Mouse (Mus musculus) urinary bladder, adult 2 months (tissue): ENCODE measurements around the gene Bst2. TPM values are rescaled to one million over a fixed set of nuclear protein-coding genes. Genes with fewer than 3 reads are reported as not detected.
"Not testable (repeated sequence)": the region's sequence is repeated elsewhere in the genome, so short reads cannot be mapped to it uniquely, and the experiment has no call there.

Experiments used
- DNase-seq: peaks from one replicate; pipeline ENCODE4 v3.0.0; 2022; ENCODE audit warnings: low spot score
- polyA plus RNA-seq: library from polyadenylated mRNA; depleted of rRNA; stranded (reverse); fragments of >200 nt; gene quantifications from 2 replicates; pipeline ENCODE4 v1.2.3, GENCODE M21; 2012

Gene Bst2
- polyA plus RNA-seq, 1 experiment: 110 TPM

DNA sequence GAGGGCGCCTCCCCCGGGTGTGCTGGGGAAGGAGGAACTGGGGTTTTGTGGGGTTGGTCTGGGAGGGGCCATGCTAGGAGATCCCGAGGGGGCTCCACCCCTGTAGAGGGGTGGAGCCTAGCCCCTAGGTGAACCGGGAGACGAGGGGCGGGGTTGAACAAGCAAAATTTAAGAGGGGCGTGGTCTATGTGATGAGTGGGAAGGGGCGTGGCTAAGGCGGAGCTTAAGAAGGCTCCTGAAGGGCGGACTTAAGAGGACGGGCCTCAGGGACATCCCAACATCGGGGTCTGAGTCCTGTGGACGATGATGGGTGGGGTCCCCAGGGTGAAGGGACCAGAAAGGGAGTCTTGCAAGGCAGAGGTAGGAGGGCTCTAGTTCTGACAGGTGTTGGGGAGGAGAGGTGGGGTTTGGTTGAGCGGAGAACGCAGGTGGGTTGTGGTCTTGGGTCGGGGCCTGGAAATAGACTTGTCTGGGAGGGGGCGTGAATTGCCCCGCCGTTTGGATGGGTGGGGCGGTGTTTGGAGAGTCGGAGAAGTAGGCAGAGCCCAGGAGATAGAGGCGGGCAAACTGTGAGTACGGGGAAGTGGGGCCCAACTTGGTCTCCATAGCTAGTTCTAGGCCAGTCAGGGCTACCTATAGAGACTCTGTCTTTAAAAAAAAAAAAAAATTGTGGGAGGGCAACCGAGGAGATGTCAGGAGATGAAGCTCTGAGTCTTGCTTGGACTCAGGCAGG, 21.9 kb upstream of the Bst2 start:
- DNase-seq: no peak

DNA sequence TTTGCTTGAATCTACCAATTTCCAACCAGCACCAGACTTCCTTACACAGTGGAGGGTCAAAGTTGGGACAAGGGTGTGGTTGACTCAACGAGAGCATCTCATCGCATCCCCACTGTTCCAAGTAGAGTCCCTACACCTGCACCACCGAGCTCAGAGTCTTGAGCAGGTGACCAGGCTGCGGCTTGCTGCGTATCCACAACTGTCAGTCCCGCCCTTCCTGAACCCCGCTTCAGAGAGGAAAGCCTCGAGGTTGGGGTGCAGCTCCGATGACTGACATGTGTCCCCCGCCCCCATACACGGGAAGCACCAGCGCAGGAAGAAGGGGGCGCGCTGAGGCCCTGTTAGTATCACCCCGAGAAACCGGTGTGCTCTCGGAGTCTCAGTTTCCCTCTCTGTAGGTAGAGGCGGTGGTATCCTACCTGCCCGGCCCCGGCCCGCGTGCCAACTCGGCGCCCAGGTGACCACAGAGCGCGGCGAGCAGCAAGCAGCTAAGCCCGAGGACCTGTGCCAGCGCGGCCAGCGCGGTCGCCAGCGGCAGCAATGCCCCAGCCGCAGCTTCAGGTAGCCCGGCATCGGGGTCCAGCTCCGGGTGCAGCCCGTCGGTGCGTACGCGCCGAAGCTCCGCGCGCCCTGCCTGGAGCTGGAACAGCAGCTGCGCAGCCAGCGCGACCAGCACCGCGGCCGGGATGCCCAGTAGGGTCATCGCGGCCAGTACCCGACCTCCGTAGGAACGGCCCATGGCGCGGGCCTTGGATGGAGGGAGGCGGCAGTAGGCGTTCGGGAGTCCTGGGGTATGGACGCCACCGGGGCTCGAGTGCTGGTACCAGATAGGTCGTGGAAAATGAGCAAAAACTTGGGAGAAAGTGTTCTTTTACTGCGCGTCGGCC, 21.1 kb upstream of the Bst2 start, which contains the start of gene Tmem221:
Gene Tmem221, minus strand, starts transcription at position 801 of the 887 bp plus-strand sequence.
- no peak for DNase-seq

DNA sequence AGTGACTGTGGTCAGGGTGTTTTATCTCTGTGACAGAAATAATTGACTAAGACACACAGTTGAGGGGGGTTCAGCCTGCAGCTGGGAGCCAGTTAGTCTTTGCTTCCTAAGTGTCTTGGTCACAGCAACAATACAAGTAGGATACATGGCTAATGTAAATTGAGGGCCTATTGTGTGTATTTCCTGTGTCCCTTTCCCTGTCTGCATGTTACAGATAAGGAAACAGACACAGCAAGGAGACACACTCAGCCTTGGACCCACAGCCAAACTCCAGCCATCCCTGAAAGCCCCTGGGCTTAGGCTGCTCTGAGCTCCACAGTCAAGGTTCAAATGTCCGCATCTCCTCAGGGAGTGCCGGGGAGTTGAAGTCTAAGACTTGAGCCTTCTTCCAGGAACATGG, 17.4 kb upstream of the Bst2 start:
- DNase-seq: no peak

DNA sequence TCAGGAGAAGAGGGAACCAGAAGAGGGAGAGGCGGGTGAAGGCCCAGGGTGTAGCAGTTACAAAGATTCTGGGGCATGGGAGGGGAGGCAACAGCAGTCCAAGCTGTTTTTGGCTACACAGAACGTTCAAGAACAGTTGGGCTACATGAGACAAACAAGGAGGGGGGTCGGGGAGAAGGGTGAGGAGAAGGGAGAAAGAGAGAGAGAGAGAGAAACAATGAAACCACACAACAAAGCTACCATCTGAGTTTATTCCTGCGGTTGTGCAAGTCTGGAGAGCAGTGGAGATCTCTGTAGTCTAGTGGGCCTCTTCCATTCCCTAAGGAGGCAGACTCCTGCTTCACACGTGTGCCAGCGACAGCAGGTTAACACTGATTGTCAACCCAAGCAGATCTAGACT, 16.7 kb upstream of the Bst2 start:
- DNase-seq: no peak

DNA sequence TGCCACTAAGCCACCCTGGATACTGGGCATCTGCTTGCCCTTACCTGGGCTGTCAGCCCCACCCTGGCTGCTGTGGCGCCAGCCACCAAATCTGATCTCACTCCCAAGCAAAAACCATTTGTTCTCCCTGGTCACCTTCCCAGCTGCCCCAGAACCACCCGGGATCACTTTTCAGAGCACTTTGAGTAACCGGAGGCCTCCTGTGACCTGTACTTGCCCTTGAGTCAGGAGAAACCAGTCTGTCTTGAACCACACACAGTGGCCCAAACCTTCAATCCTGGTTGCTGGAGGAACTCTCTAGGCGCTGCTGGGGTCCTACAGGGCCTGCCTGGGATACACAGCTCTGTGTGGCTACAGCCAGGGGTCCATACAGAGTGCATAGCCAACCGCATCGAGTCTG, 15.5 kb upstream of the Bst2 start:
- DNase-seq: no peak

DNA sequence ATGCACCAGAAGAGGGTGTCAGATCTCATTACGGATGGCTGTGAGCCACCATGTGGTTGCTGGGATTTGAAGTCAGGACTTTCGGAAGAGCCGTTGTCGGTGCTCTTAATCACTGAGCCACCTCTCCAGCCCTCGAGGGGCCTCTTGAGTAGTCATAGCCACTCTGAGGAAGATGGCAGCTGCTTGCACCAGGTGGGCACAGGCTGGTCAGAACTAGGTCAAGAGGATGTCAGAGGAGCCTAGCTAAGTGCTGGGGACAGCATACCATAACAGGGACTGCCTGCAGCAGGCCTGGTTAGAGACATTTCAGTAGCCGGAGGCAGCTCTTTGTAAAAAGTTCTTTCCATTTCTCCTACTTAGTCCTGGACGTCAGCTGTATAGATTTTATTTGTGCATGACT, 13.5 kb upstream of the Bst2 start:
- DNase-seq: no peak

DNA sequence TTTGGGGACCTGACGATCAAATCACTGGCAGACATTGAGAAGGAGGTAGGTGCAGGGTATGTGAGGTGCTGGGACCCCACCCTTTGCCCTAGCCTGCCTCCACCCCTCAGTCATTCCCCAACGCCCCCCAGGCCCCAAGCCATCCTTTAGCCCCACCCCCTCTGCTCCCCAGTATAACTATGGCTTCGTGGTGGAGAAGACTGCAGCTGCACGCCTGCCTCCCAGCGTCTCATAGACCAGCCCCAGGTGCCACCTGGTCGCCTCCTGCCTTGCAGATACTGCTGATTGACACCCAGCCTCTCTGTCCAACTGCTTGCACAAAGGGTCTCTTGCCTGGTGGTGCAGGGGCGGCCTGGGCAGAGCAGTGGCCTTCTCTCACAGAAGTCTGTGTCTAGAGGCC, 10.3 kb upstream of the Bst2 start:
- DNase-seq: no peak

DNA sequence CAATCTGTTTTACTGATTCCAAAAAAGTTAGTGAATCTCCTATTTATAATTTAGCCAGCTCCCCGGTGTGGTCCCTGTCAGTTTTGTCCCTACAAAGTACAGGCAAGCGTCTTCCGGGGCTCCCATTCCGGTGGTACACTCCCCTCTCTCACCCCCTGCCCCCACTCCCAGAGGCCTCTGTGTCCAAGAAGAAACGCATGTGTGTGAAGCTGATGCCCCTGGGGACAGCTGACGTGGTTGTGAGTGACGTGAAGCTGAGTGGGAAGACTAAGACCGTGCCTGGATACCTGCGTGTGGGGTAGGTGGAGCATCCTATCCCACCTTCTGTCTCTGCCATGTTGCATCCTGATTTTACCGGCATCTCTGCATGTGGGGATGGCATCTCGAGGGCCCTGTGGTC, 7.8 kb upstream of the Bst2 start:
- no peak for DNase-seq

DNA sequence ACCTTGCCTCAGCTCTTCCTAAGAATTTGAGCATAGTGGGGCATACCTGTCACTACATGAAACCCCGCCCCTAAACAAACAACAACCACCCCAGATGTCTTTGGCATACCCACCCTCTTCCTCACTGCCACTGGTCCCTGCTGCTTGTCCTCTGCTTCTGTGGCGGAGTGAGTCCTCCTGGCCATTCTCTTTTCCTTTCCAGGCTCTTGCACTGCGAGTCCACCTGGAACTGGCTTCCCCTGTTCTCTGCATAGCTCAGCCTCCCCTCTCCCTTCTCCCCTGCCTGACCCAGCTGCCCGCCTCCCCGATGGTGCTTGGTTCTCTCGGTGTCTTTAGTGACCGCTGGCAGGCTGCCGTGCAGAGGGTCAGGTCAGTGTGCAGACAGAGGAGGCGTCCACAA, 6.5 kb upstream of the Bst2 start:
- DNase-seq: no peak

DNA sequence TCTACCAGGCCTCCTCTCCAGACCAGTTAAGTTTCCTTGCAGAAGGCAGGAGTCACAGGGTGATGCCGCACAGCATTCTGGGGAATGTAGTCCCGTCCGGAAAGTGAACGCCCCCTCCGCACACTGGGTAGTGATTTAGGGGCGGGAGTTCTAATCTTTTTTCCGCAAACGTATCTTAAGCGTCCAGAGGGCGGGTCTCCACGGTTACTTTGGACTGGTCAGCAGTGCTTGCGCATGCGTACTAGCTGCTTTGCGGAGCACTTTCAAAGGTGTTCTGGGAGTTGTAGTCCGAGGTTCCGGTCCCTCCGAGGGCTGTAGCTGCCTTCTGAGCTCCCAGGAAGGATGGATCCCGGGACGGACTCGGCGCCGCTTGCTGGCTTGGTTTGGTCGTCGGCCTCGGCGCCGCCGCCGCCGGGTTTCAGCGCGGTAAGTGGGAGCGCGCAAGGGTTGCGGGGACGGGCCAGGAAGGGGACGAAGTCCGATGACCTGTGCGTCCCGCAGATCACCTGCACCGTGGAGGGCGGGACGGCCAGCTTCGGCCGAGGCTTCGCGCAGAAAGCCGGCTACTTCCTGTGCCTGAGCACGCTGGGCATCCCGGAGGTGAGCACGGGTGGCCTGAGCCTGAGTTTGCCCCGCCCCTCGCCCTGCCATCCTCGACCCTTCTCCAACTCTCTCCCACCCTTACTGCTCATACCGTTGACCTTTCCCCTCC, 5.5 kb upstream of the Bst2 start, which contains the start of gene Mvb12a:
Gene Mvb12a, plus strand, starts transcription at position 291 of the 712 bp plus-strand sequence.
- peak; percentile 73 for DNase-seq

DNA sequence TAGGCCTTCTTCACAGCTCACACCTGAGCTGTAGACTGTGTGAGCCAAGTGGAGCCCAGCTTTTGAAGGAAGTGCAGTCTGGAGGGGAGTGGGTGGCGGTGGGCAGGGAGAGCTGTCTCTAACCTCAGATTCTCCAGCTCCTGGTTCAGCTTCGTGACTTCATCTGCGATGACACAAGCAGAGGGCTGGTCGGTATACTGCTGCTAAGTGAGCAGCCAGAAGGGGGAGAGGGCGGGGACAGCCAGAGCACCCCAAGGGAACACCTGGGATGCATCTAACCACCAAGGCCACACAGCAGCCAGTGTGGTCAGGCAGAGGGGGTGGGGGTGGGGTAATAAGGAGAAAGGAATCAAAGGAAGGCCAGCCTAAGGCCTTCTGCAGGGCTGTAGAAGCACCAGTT, 1.6 kb downstream of the Bst2 start:
- DNase-seq: no peak

DNA sequence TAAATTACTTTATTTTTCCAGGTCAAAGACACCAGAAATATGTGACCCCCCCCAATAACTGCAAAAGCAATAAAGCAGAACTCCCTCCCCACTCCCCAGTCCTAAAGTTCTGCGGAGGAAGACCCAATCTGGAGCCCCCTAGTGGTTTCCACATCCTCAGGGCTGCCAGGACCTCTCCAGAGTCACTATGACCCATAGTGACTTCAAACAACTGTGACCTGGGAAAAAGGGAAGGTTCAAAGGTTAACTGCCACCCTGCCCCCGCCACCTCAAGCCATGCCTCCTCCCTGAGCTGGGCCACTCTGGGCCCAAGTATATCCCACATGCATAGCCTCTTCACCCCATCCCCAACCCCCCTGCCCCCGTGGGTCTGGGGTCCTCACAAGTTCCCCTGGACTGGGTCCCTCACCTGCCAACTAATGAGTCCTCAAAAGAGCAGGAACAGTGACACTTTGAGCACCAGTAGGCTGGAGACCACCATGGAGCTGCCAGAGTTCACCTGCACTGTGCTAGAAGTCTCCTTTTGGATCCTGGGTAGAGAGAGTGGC, 2.9 kb downstream of the Bst2 start:
- DNase-seq: no peak

DNA sequence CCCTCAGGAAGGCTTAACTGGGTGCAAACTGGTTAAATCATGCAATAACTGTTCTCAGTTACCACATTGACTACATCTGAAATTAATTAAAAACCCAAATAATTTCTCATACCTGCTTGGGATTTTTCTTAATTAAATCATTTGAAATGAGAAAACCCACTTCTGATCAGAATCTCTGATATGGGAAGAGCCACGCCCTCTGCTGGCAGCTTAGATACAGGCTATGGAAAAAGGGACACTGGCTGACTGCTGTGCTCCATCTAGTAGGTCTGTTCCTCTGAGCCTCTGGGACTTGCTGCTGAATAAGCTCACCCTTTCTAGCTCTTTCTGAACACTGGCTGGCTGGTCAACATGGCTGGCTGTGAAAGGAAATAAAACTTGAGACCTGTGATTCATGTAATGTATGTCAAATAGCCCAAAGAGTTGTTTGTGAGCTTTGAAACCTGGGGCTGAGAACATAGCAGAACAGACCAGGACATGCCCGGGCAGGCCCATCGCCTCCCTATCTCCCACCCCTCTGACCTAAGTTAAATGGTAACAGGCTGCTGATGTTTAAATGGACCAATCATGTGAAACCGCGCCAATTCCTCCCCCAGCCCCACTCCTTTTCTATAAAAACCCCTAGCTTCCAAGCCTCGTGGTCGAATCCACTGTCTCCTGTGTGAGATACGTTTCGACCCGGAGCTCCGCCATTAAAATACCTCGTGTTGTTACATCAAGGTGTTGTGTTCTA, 6.4 kb downstream of the Bst2 start:
- DNase-seq: not testable (repeated sequence)

DNA sequence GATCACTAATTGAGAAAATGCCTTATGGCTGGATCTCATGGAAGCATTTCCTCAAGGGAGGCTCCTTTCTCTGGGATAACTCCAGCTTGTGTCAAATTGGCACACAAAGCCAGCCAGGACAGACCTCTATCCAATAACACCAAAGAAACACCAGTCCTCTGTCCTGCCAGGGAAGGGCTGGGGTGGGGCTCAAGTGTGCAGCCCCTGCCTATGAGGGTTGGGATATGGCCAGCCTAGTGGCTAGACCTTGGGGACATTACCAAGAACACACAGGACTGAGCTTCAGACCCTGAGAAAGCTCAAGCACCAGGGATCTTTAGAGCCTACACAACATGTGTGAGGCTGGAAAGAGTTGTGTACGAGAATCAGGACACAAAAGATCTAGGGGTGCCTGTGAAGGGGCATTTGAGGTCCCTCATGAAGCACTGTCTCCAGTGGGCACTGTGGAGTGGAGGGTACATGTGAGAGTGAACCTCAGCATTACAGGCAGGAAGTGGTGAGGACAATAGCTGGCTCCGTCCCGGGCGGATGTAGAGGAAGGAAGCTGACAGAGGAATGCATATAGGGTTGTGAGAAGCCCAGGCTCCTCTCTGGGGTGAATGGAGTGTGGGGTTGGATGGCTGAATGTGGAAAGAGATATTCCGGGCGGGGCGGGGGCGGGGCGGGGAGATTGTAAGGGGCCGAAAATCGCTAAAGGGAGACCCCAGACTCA, 8.7 kb downstream of the Bst2 start:
- no peak for DNase-seq

DNA sequence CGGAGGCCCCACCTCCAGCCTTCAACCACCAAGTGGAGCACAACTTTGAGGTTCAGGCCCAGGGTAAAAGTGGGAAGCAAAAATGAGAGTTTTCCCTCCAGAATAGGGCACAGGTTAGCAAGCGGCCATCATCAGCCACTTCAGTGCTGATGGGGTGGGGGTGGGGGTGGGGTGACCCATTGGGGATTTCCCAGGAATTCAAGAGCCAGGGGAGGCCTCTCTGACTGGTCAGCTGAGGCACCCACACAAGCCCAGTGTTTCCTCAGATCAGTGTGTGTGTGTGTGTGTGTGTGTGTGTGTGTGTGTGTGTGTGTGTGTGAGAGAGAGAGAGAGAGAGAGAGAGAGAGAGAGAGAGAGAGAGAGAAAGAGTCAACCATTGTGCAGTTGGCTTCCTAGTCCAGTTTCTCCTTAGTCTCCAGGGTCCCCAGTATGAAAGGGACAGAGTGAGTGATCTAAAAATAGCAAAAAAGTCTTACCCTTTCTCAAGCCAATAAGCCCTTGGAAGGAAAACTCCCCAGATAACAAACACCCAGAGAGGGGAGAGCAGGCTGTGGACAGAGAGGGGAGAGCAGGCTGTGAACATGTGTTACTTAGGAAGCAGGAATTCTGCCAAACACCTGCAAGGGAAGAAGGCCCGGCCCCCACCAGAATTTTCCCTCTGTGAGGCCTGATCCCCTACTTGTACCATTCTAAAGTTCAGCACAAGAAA, 9.9 kb downstream of the Bst2 start:
- DNase-seq: no peak

DNA sequence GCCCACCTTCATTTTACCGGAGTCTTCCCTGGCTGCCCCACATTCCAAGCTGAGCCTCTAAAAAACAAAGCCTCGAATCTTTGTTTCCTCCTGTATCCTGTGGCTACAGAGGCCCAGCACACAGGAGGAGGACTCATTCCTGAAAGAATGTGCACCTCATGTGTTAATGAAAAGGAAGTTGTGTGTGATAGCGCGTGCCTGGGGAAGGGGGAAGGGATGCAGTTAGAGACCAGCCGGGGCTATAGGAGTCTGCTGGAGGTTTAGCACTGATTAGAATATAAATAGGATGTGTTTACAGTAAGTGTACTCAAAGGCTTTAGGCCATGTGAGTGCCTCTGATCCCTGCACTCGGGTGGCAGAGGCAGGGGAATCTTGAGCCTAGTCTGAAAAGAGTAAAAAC, 11.0 kb downstream of the Bst2 start:
- no peak for DNase-seq

DNA sequence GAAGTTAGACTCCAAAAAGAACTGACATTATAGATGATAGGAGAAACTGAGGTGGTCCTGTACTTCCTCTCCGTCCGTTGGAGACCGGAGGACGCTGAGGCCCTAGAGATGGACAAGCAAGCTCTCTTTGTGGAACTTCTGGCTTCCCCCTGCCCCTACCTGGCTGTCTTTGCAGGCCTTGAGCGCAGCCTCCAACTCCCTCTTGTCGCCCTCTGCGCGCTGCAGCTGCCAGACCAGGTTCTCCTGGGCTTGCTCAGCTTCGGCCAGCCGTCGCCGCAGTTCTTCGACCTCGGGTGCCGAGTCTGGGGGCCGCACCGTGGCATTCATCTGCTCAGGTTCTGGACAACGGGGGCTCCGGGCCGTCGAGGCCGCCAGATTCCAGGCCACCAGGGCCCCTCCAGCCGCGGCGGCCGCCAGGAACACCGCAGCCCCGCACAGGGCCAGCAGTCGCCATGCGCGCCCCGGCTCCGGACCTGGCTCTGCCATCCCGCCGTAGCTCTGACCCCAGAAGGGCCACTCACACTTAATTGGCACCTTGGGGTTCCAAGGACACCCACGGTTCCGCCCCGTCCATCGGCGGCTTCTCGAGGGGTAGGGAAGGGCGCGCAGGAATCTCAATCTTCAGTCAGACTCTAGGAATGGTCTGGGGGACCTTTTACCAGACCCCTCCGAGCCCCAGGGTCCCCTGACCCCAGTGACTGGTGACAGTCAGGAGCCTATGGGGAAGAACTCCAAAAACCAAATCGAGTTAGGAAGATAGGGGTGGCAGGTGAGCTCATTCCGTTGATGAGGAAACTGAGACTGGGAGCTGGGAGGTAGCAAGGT, 11.8 kb downstream of the Bst2 start, which contains the start of gene Ccdc194:
Gene Ccdc194, minus strand, starts transcription at position 486 of the 825 bp plus-strand sequence.
- no peak for DNase-seq

DNA sequence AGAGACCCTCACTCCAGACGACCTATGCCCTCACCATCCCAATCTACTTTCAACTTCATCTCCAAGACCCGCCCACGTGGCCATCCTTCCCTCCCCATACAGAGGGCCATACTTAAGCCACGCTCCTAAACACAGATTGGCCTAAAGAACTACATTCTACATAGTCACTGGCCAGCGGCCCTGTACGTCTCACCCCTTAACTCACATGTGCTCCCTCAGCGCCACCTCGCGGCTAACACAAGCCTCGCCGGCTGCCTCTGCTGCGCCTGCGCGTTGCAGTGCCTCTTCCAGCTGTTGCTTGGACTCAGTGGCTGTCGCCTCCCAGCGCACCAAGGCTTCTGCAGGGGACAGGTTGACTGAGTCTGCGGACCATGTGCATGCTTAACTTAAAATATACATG, 15.6 kb downstream of the Bst2 start:
- DNase-seq: peak; percentile 91
